Mouse (Mus musculus): ENCODE data around the gene Bnc2. TPM values are rescaled to one million over a fixed set of nuclear protein-coding genes. Genes with fewer than 3 reads are reported as not detected.

Gene Bnc2
- polyA plus RNA-seq, 1 experiment from 2014 or later = 18.0 TPM

- H3K9ac ChIP-seq = no peak overlapping the region
- no peak overlapping the region for H3K4me3 ChIP-seq
- no peak overlapping the region for H3K27ac ChIP-seq (replicated peaks)
- H3K4me2 ChIP-seq = no peak overlapping the region
- H3K9me3 ChIP-seq = no peaks in the 10 kb centered on the region
- no peaks in the 10 kb centered on the region for H3K27me3 ChIP-seq
- peaks cover 6% of the 10 kb centered on the region for H3K4me1 ChIP-seq (replicated peaks)
- 0 out of 2 replicates have a peak, but pooled peaks have one; percentile 30 for ATAC-seq (ENCODE audit: low FRiP score, low read depth)
- WGBS = 40% methylated on average over 6 of the region's 6 CpGs
- no peaks in the 10 kb centered on the region for H3K36me3 ChIP-seq
These were observed 295.8 kb downstream of the Bnc2 start for GRCm38 (mm10) chr4:84379289-84379688.

- no peaks in the 10 kb centered on the region for H3K27me3 ChIP-seq
- no peak overlapping the region for H3K4me3 ChIP-seq
- no peak overlapping the region for H3K4me2 ChIP-seq
- H3K27ac ChIP-seq (replicated peaks) = no peak overlapping the region
- H3K9me3 ChIP-seq = no peaks in the 10 kb centered on the region
- H3K9ac ChIP-seq = no peak overlapping the region
- no peak for ATAC-seq (ENCODE audit: low FRiP score, low read depth)
- 91% methylated on average over 5 of the region's 5 CpGs for WGBS
- peaks cover 6% of the 10 kb centered on the region for H3K4me1 ChIP-seq (replicated peaks)
- H3K36me3 ChIP-seq = no peaks in the 10 kb centered on the region
These were observed 297.6 kb downstream of the Bnc2 start for GRCm38 (mm10) chr4:84377513-84377912.

- Histone ChIP-seq H3K36me3 (no peaks in the 10 kb centered on the region), H3K27ac (replicated peaks) (no peak overlapping the region), H3K4me1 (replicated peaks) (no peaks in the 10 kb centered on the region), H3K4me2 (no peak overlapping the region), H3K9ac (no peak overlapping the region), H3K4me3 (no peak overlapping the region), H3K9me3 (no peaks in the 10 kb centered on the region), H3K27me3 (no peaks in the 10 kb centered on the region)
- 54% methylated on average over 8 of the region's 8 CpGs for WGBS
- no peak for ATAC-seq (ENCODE audit: low FRiP score, low read depth)
These were observed 312.7 kb downstream of the Bnc2 start for GRCm38 (mm10) chr4:84362337-84362823.

- ATAC-seq (ENCODE audit: low FRiP score, low read depth) = no peak
- no peak overlapping the region for H3K9ac ChIP-seq
- H3K4me2 ChIP-seq = no peak overlapping the region
- H3K4me1 ChIP-seq (replicated peaks) = peaks cover 5% of the 10 kb centered on the region; the same call in 1 of the 2 replicates
- 74% methylated on average over 5 of the region's 5 CpGs for WGBS
- H3K36me3 ChIP-seq = no peaks in the 10 kb centered on the region
- no peak overlapping the region for H3K27ac ChIP-seq (replicated peaks)
- no peaks in the 10 kb centered on the region for H3K27me3 ChIP-seq
- no peak overlapping the region for H3K4me3 ChIP-seq
- no peaks in the 10 kb centered on the region for H3K9me3 ChIP-seq
These were observed 313.9 kb downstream of the Bnc2 start for GRCm38 (mm10) chr4:84361165-84361564.

GRCm38 (mm10) chr4:84359996-84360395, 315.1 kb downstream of the Bnc2 start:
- H3K9ac ChIP-seq = no peak overlapping the region
- 96% methylated on average over 2 of the region's 2 CpGs for WGBS
- no peak for ATAC-seq (ENCODE audit: low FRiP score, low read depth)
- H3K27me3 ChIP-seq = no peaks in the 10 kb centered on the region
- no peak overlapping the region for H3K4me3 ChIP-seq
- no peak overlapping the region for H3K4me2 ChIP-seq
- no peak overlapping the region for H3K27ac ChIP-seq (replicated peaks)
- no peaks in the 10 kb centered on the region for H3K36me3 ChIP-seq
- no peaks in the 10 kb centered on the region for H3K9me3 ChIP-seq
- H3K4me1 ChIP-seq (replicated peaks) = peaks cover 5% of the 10 kb centered on the region; the same call in 1 of the 2 replicates

GRCm38 (mm10) chr4:84358204-84358603, 316.9 kb downstream of the Bnc2 start:
- ATAC-seq (ENCODE audit: low FRiP score, low read depth) = no peak
- H3K36me3 ChIP-seq = no peaks in the 10 kb centered on the region
- no peak overlapping the region for H3K27ac ChIP-seq (replicated peaks)
- peaks cover 5% of the 10 kb centered on the region; the same call in 1 of the 2 replicates for H3K4me1 ChIP-seq (replicated peaks)
- 34% methylated on average over 2 of the region's 2 CpGs for WGBS
- no peaks in the 10 kb centered on the region for H3K9me3 ChIP-seq
- H3K27me3 ChIP-seq = no peaks in the 10 kb centered on the region
- H3K4me3 ChIP-seq = no peak overlapping the region
- H3K4me2 ChIP-seq = no peak overlapping the region
- no peak overlapping the region for H3K9ac ChIP-seq

- no peak overlapping the region for H3K27ac ChIP-seq (replicated peaks)
- H3K27me3 ChIP-seq = no peaks in the 10 kb centered on the region
- peaks cover 5% of the 10 kb centered on the region; the same call in 1 of the 2 replicates for H3K4me1 ChIP-seq (replicated peaks)
- H3K9ac ChIP-seq = no peak overlapping the region
- WGBS = 22% methylated on average over 1 of the region's 1 CpGs
- H3K36me3 ChIP-seq = no peaks in the 10 kb centered on the region
- no peak overlapping the region for H3K4me2 ChIP-seq
- ATAC-seq (ENCODE audit: low FRiP score, low read depth) = no peak
- no peak overlapping the region for H3K4me3 ChIP-seq
- no peaks in the 10 kb centered on the region for H3K9me3 ChIP-seq
These were observed 317.7 kb downstream of the Bnc2 start for GRCm38 (mm10) chr4:84357382-84357781.

- Histone ChIP-seq H3K27me3 (no peaks in the 10 kb centered on the region), H3K4me3 (no peak overlapping the region), H3K27ac (replicated peaks) (no peak overlapping the region), H3K36me3 (no peaks in the 10 kb centered on the region), H3K9me3 (no peaks in the 10 kb centered on the region), H3K9ac (no peak overlapping the region), H3K4me1 (replicated peaks) (peaks cover 5% of the 10 kb centered on the region; the same call in 1 of the 2 replicates), H3K4me2 (no peak overlapping the region)
- no peak for ATAC-seq (ENCODE audit: low FRiP score, low read depth)
- 18% methylated on average over 8 of the region's 8 CpGs for WGBS
These were observed 318.5 kb downstream of the Bnc2 start for GRCm38 (mm10) chr4:84356468-84357153.

GRCm38 (mm10) chr4:84352656-84353055, 322.4 kb downstream of the Bnc2 start:
- 52% methylated on average over 2 of the region's 2 CpGs for WGBS
- Histone ChIP-seq H3K4me1 (replicated peaks) (peaks cover 5% of the 10 kb centered on the region; the same call in 1 of the 2 replicates), H3K9ac (no peak overlapping the region), H3K36me3 (no peaks in the 10 kb centered on the region), H3K27me3 (no peaks in the 10 kb centered on the region), H3K4me3 (no peak overlapping the region), H3K27ac (replicated peaks) (no peak overlapping the region), H3K4me2 (no peak overlapping the region), H3K9me3 (no peaks in the 10 kb centered on the region)
- no peak for ATAC-seq (ENCODE audit: low FRiP score, low read depth)

- 77% methylated on average over 5 of the region's 5 CpGs for WGBS
- no peak for ATAC-seq (ENCODE audit: low FRiP score, low read depth)
- no peaks in the 10 kb centered on the region for H3K9me3 ChIP-seq
These were observed 325.5 kb downstream of the Bnc2 start for GRCm38 (mm10) chr4:84349536-84349935.

GRCm38 (mm10) chr4:84339172-84339571, 335.9 kb downstream of the Bnc2 start:
- no peaks in the 10 kb centered on the region for H3K9me3 ChIP-seq
- H3K4me1 ChIP-seq (replicated peaks) = no peaks in the 10 kb centered on the region
- WGBS = 54% methylated on average over 4 of the region's 4 CpGs
- H3K9ac ChIP-seq = no peak overlapping the region
- no peak overlapping the region for H3K27ac ChIP-seq (replicated peaks)
- ATAC-seq (ENCODE audit: low FRiP score, low read depth) = no peak
- no peaks in the 10 kb centered on the region for H3K36me3 ChIP-seq
- no peaks in the 10 kb centered on the region for H3K27me3 ChIP-seq
- H3K4me2 ChIP-seq = no peak overlapping the region
- H3K4me3 ChIP-seq = no peak overlapping the region

More at GRCm38 (mm10) chr4:84349536-84349935, 325.5 kb downstream of the Bnc2 start:
- no peaks in the 10 kb centered on the region for H3K4me1 ChIP-seq (replicated peaks)
- no peak overlapping the region for H3K4me3 ChIP-seq
- no peak overlapping the region for H3K4me2 ChIP-seq
- H3K36me3 ChIP-seq = no peaks in the 10 kb centered on the region
- no peak overlapping the region for H3K27ac ChIP-seq (replicated peaks)
- H3K27me3 ChIP-seq = no peaks in the 10 kb centered on the region
- no peak overlapping the region for H3K9ac ChIP-seq

GRCm38 (mm10) chr4:84331995-84332394, 343.1 kb downstream of the Bnc2 start:
- Histone ChIP-seq H3K9me3 (no peaks in the 10 kb centered on the region), H3K4me2 (no peak overlapping the region), H3K9ac (no peak overlapping the region), H3K36me3 (no peaks in the 10 kb centered on the region), H3K4me3 (no peak overlapping the region), H3K4me1 (replicated peaks) (no peaks in the 10 kb centered on the region), H3K27me3 (no peaks in the 10 kb centered on the region), H3K27ac (replicated peaks) (no peak overlapping the region)
- ATAC-seq (ENCODE audit: low FRiP score, low read depth) = 0 out of 2 replicates have a peak, but pooled peaks have one; percentile 23
- whole genome bisulfite sequencing = 43% methylated on average over 9 of the region's 9 CpGs
